20 mouse cellular contexts compared by ENCODE assay signal in genomic region chr5:143690926-143691325, GRCm38 (mm10). TPM values are rescaled to one million over a fixed set of nuclear protein-coding genes. Genes with fewer than 3 reads are reported as not detected.
A peak's percentile ranks its signal among the peaks of the same experiment; 100 is the strongest.
DNase-seq lines count a peak whose midpoint lies in the region; ATAC-seq and TF ChIP-seq lines count a peak whose summit lies in the region.
"Had no signal": no experiment of that assay in that cellular context is flagged by ENCODE, and none has a peak within 500 bp of the region (broad histone marks: within the 10 kb centered on the region; RNA-seq: fewer than 3 reads in every experiment).

No protein-coding gene starts in this region.

- TF ChIP-seq CTCF in cortical plate, adult 2 months (IDR thresholded peaks at IDR 0.05; ENCODE audit: extremely low read depth, insufficient read depth, low read length): no peak

- DNase-seq in frontal cortex, postnatal 14 days (ENCODE audit: low spot score in 2 of 2): peak; percentile 44 to 70
- DNase-seq in layer of hippocampus, postnatal 14 days (ENCODE audit: low spot score in 2 of 2): peak; percentile 45 to 73
- peak; percentile 80 to 91 for DNase-seq in right cerebral cortex, postnatal 10 days (ENCODE audit: low spot score in 2 of 2)
- no peak for DNase-seq in cerebellum, adult 11 months
- no peak for DNase-seq in lung, postnatal 14 days
- DNase-seq: cerebellum, adult 8-10 months; gastrocnemius, adult 2 months; heart, adult 11 months; kidney, postnatal 14 days; spleen, adult 18-20 months; thymus, postnatal 25 days had no signal

- no peak for ATAC-seq in cerebellum, adult (ENCODE audit: insufficient number of reproducible peaks, low FRiP score, low TSS enrichment)
- ATAC-seq: intestine, postnatal 0 days; lung, postnatal 0 days had no signal

- H3K27ac ChIP-seq in cortical plate, adult 2 months (ENCODE audit: insufficient read depth, low read length): peak overlapping the region; percentile 76; the same call in 1 of the 2 replicates
- H3K27ac ChIP-seq: gastrocnemius, adult 2 months; heart, embryonic 15.5 days; hindbrain, embryonic 13.5 days; limb, embryonic 12.5 days; liver, embryonic 14.5 days; stomach, embryonic 15.5 days had no signal

- TF ChIP-seq POLR2A in cortical plate, adult 2 months (IDR thresholded peaks at IDR 0.05; ENCODE audit: extremely low read depth, insufficient read depth, low read length): no peak

- H3K4me3 ChIP-seq in cortical plate, adult 2 months (ENCODE audit: insufficient read depth, low read length): no peak overlapping the region
- H3K4me3 ChIP-seq: gastrocnemius, adult 2 months; heart, embryonic 15.5 days; hindbrain, embryonic 13.5 days; limb, embryonic 12.5 days; stomach, embryonic 15.5 days had no signal

- peaks cover 13% of the 10 kb centered on the region for H3K4me1 ChIP-seq in cortical plate, adult 2 months (ENCODE audit: control insufficient read depth, insufficient read depth, low read length)
- H3K4me1 ChIP-seq: heart, embryonic 15.5 days; hindbrain, embryonic 13.5 days; limb, embryonic 12.5 days; stomach, embryonic 15.5 days had no signal

RNA-seq across cellular contexts. Expression of gene Usp42, which starts 41.2 kb away (rescaled TPM):
- 10.9 and 12.4 TPM in 2 replicates for polyA plus RNA-seq in cortical plate, adult 2 months (2012; rRNA removed)
- total RNA-seq in layer of hippocampus, postnatal 14 days (2021): 10 to 100 TPM; 20.0 to 23.4 TPM

Comparison
In these comparisons a context has a peak if more than half of its experiments do, and no peak if none do; other contexts are left out.
1. DNase-seq: peak in frontal cortex, postnatal 14 days (2 of 2), layer of hippocampus, postnatal 14 days (2 of 2) and right cerebral cortex, postnatal 10 days (2 of 2); none in cerebellum, adult 11 months (single experiment) and lung, postnatal 14 days (single experiment).